Mouse (Mus musculus): ENCODE results near the gene Rbm4b. TPM values are rescaled to one million over a fixed set of nuclear protein-coding genes. Genes with fewer than 3 reads are reported as not detected.

Rbm4b gene
- polyA plus RNA-seq, 1 experiment: 30.5 TPM

DNA sequence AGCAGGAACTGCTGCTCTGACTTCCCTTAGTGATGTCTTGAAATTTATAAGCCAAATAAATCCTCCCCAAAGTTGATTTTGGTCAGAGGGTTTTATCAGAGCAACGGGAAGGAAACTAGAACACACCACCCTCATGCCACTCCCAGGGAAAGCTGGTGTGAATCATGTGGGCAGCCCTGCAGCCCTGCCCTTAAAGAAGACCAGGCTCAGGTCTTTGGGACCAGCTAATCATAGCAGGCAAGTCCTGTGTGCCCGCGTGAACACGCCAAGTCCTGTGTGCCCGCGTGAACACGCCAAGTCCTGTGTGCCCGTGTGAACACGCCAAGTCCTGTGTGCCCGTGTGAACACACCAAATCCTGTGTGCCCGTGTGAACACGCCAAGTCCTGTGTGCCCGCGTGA, 39.5 kb upstream of the Rbm4b start:
- Histone ChIP-seq H3K27ac (ENCODE audit: insufficient read depth, low read length) (no peak overlapping the region), H3K27me3 (ENCODE audit: control insufficient read depth, insufficient read depth, low read length) (no peaks in the 10 kb centered on the region), H3K4me3 (replicated peaks; ENCODE audit: insufficient read depth, low read depth, low read length) (no peak overlapping the region), H3K4me1 (ENCODE audit: control insufficient read depth, insufficient read depth, low read length) (peaks cover 41% of the 10 kb centered on the region)
- WGBS: 95% methylated on average over 14 of the region's 14 CpGs
- no peak for TF ChIP-seq POLR2A (IDR thresholded peaks at IDR 0.05; ENCODE audit: borderline replicate concordance, insufficient read depth, low read length)
- no peak for TF ChIP-seq CTCF (IDR thresholded peaks at IDR 0.05; ENCODE audit: borderline replicate concordance, insufficient read depth, low read depth, low read length)
- DNase-seq: no peak

DNA sequence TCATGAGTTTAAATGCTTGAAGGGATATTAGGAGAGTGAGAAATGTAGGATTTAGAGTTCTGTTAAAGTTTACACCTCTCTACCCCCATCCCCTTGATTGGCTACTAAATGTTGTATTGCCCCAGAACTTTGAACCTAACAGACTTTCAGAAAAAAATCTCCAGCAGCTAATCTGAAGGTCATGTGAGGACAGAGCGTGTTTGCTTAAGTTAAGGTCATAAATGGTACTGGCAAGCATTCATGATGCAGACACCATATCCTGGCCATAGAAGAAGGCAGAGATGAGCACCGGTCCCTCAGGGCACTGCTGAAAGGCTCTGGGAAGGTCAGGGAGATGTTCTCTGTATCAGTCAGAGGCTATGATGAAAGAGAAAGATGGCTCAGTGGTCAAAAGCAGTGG, 39.0 kb upstream of the Rbm4b start:
- TF ChIP-seq CTCF (IDR thresholded peaks at IDR 0.05; ENCODE audit: borderline replicate concordance, insufficient read depth, low read depth, low read length) (no peak), POLR2A (IDR thresholded peaks at IDR 0.05; ENCODE audit: borderline replicate concordance, insufficient read depth, low read length) (no peak)
- Histone ChIP-seq H3K4me3 (replicated peaks; ENCODE audit: insufficient read depth, low read depth, low read length) (no peak overlapping the region), H3K27me3 (ENCODE audit: control insufficient read depth, insufficient read depth, low read length) (no peaks in the 10 kb centered on the region), H3K27ac (ENCODE audit: insufficient read depth, low read length) (no peak overlapping the region), H3K4me1 (ENCODE audit: control insufficient read depth, insufficient read depth, low read length) (peaks cover 41% of the 10 kb centered on the region)
- 100% methylated on average over 2 of the region's 2 CpGs for WGBS
- no peak for DNase-seq

DNA sequence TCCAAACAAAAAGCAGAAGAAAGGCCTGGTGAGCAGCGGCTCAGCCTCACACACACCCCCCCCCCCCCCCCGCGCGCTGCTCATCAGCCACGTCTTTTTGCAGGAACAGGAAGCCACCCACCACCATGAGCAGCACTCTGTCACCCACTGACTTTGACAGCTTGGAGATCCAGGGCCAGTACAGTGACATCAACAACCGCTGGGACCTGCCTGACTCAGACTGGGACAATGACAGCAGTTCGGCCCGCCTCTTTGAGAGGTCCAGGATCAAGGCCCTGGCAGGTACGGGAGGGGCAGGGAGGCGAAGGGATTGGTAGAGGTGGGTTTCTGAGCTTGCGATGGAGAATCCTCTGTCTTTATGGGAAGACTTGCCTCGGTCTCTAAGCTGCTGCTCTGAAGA, 37.6 kb upstream of the Rbm4b start:
- H3K27ac ChIP-seq (ENCODE audit: insufficient read depth, low read length): no peak overlapping the region
- H3K4me3 ChIP-seq (replicated peaks; ENCODE audit: insufficient read depth, low read depth, low read length): no peak overlapping the region
- TF ChIP-seq POLR2A (IDR thresholded peaks at IDR 0.05; ENCODE audit: borderline replicate concordance, insufficient read depth, low read length): no peak
- TF ChIP-seq CTCF (IDR thresholded peaks at IDR 0.05; ENCODE audit: borderline replicate concordance, insufficient read depth, low read depth, low read length): no peak
- DNase-seq: no peak
- peaks cover 41% of the 10 kb centered on the region for H3K4me1 ChIP-seq (ENCODE audit: control insufficient read depth, insufficient read depth, low read length)
- WGBS: 54% methylated on average over 12 of the region's 12 CpGs
- H3K27me3 ChIP-seq (ENCODE audit: control insufficient read depth, insufficient read depth, low read length): no peaks in the 10 kb centered on the region

DNA sequence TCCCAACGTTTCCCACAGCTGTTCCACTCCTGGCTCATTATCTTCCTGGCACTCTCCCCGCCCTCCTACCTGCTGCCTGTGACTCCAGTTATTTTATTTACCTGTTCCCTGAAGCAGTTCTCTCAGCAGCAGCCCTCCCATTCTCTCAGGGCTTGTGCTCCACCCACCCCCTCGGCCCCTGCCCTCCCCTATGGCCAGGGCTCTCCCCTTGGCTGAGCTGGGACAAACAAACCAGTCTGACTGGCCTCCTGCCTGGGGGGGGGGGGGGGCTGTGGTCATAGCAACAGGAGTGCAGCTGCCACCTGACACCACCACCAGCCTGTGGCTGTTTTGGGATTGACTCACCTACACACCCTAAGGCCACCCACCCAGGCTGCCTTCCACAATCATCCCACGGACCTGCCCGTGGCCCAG, 36.9 kb upstream of the Rbm4b start:
- no peaks in the 10 kb centered on the region for H3K27me3 ChIP-seq (ENCODE audit: control insufficient read depth, insufficient read depth, low read length)
- no peak for TF ChIP-seq POLR2A (IDR thresholded peaks at IDR 0.05; ENCODE audit: borderline replicate concordance, insufficient read depth, low read length)
- TF ChIP-seq CTCF (IDR thresholded peaks at IDR 0.05; ENCODE audit: borderline replicate concordance, insufficient read depth, low read depth, low read length): no peak
- no peak for DNase-seq
- H3K4me1 ChIP-seq (ENCODE audit: control insufficient read depth, insufficient read depth, low read length): peaks cover 36% of the 10 kb centered on the region
- WGBS: 30% methylated on average over 5 of the region's 5 CpGs
- H3K27ac ChIP-seq (ENCODE audit: insufficient read depth, low read length): no peak overlapping the region
- H3K4me3 ChIP-seq (replicated peaks; ENCODE audit: insufficient read depth, low read depth, low read length): no peak overlapping the region

DNA sequence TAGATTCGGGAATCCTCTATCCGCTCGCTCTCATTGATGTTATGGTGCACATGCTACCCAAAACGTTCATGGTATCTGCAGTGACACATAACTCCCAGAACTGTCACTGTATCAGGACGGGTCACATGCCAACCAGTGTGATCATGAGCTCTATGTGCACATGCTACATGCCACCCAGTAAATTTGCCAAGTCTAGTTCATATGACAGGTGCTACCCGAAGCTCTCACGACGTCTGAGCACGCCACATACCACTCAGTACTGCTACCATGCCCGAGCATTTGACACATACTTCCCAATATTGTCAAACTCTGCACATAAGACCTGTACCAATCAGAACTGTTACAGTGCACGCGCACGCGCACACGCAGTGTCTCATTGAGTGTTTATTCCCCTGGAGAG, 36.2 kb upstream of the Rbm4b start:
- H3K27ac ChIP-seq (ENCODE audit: insufficient read depth, low read length): no peak overlapping the region
- no peak overlapping the region for H3K4me3 ChIP-seq (replicated peaks; ENCODE audit: insufficient read depth, low read depth, low read length)
- DNase-seq: no peak
- TF ChIP-seq CTCF (IDR thresholded peaks at IDR 0.05; ENCODE audit: borderline replicate concordance, insufficient read depth, low read depth, low read length): no peak
- no peak for TF ChIP-seq POLR2A (IDR thresholded peaks at IDR 0.05; ENCODE audit: borderline replicate concordance, insufficient read depth, low read length)
- H3K27me3 ChIP-seq (ENCODE audit: control insufficient read depth, insufficient read depth, low read length): no peaks in the 10 kb centered on the region
- peaks cover 28% of the 10 kb centered on the region for H3K4me1 ChIP-seq (ENCODE audit: control insufficient read depth, insufficient read depth, low read length)
- WGBS: 83% methylated on average over 15 of the region's 15 CpGs

DNA sequence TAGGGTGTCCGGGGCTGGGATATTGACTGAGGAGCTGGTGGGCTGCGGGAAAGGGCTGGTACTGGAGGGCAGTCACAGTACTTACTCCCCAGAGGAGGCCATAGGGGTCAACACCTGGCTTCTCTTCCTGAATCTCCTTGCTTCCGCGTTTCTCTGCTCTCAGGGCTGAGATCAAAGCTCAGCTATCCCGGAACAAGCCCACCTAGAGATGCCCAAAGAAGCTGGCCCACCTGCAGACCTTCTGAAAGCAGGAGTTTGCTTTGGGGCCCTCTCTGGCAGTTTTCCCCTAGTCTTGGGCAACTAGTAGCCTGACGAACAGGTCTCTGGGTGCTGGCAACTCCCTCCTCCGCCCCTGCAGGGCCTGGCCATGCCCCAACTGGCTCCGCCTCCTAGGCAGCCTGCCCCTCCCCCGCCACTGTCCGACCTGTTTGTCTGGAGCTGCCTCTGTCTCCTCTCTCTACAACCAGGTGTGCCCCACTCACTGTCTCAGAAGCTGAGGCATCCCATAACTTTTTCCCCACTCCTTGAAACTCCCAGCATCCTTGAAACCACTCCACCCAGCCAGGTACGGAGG, 35.5 kb upstream of the Rbm4b start:
- H3K27ac ChIP-seq (ENCODE audit: insufficient read depth, low read length): no peak overlapping the region
- no peak overlapping the region for H3K4me3 ChIP-seq (replicated peaks; ENCODE audit: insufficient read depth, low read depth, low read length)
- no peaks in the 10 kb centered on the region for H3K27me3 ChIP-seq (ENCODE audit: control insufficient read depth, insufficient read depth, low read length)
- TF ChIP-seq POLR2A (IDR thresholded peaks at IDR 0.05; ENCODE audit: borderline replicate concordance, insufficient read depth, low read length) (no peak), CTCF (IDR thresholded peaks at IDR 0.05; ENCODE audit: borderline replicate concordance, insufficient read depth, low read depth, low read length) (no peak)
- 34% methylated on average over 11 of the region's 11 CpGs for WGBS
- DNase-seq: peak in 1 of 2 experiments; percentile 49
- H3K4me1 ChIP-seq (ENCODE audit: control insufficient read depth, insufficient read depth, low read length): peaks cover 28% of the 10 kb centered on the region

DNA sequence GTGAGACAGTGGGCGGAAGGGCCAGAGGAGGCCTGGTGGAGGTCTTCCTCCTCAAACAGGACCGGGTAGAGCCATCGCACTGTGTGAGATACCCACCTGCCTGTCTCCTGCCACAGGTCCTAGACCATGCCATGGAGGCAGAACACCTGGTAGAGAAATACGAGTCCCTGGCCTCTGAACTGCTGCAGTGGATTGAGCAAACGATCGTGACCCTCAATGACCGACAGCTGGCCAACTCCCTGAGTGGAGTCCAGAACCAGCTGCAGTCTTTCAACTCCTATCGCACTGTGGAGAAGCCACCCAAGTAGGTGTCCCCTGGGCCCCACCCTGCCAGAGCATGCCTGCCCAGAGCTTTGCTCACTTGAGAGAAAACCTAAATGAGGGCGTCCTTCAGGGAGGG, 27.1 kb upstream of the Rbm4b start:
- no peak overlapping the region for H3K27ac ChIP-seq (ENCODE audit: insufficient read depth, low read length)
- no peaks in the 10 kb centered on the region for H3K27me3 ChIP-seq (ENCODE audit: control insufficient read depth, insufficient read depth, low read length)
- TF ChIP-seq CTCF (IDR thresholded peaks at IDR 0.05; ENCODE audit: borderline replicate concordance, insufficient read depth, low read depth, low read length): no peak
- H3K4me3 ChIP-seq (replicated peaks; ENCODE audit: insufficient read depth, low read depth, low read length): no peak overlapping the region
- WGBS: 78% methylated on average over 9 of the region's 9 CpGs
- peaks cover 6% of the 10 kb centered on the region; the same call in 1 of the 2 replicates for H3K4me1 ChIP-seq (ENCODE audit: control insufficient read depth, insufficient read depth, low read length)
- DNase-seq: no peak

DNA sequence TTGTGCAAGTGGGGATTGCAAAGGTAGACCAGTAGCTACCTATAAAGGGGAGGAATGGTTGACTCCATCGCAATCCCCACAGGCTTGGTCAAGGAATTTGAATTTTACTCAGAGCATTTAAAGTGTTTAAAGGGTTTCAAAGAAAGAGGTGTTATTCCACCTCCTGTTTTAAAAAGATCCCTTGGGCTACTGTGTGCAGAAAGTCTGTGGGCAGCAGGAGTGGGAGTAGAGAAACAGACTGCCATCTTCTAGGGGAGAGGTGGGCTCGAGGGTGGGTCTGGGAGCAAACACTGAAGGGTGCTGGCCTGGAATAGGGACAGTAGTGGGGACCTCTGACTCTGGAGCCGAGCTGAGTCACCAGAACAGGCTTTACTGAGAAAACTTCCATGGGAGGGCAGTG, 23.2 kb upstream of the Rbm4b start:
- H3K27ac ChIP-seq (ENCODE audit: insufficient read depth, low read length): no peak overlapping the region
- DNase-seq: no peak
- no peaks in the 10 kb centered on the region for H3K27me3 ChIP-seq (ENCODE audit: control insufficient read depth, insufficient read depth, low read length)
- H3K4me1 ChIP-seq (ENCODE audit: control insufficient read depth, insufficient read depth, low read length): peaks cover 6% of the 10 kb centered on the region; the same call in 1 of the 2 replicates
- WGBS: 86% methylated on average over 3 of the region's 3 CpGs
- no peak overlapping the region for H3K4me3 ChIP-seq (replicated peaks; ENCODE audit: insufficient read depth, low read depth, low read length)
- no peak for TF ChIP-seq CTCF (IDR thresholded peaks at IDR 0.05; ENCODE audit: borderline replicate concordance, insufficient read depth, low read depth, low read length)
- TF ChIP-seq POLR2A (IDR thresholded peaks at IDR 0.05; ENCODE audit: borderline replicate concordance, insufficient read depth, low read length): no peak
